22 mouse cellular contexts compared by ENCODE assay signal in genomic region chr16:16676305-16676704, GRCm38 (mm10). TPM values are rescaled to one million over a fixed set of nuclear protein-coding genes. Genes with fewer than 3 reads are reported as not detected.
"Had no signal": no experiment of that assay in that cellular context is flagged by ENCODE, and none has a peak within 500 bp of the region (broad histone marks: within the 10 kb centered on the region; RNA-seq: fewer than 3 reads in every experiment).

Olfr19 (minus strand) TSS chr16:16676405.

- DNase-seq: cerebellum, adult 9-10 months; cerebellum, adult 9-11 months; cerebellum, postnatal 10 days; cerebellum, postnatal 14 days; cerebellum, postnatal 25 days; cerebellum, postnatal 36 days; embryo, embryonic 11 days; forebrain, postnatal 0 days; gastrocnemius, adult 2 months; gastrocnemius, postnatal 10 days; gastrocnemius, postnatal 14 days; gastrocnemius, postnatal 25 days; gastrocnemius, postnatal 36 days; heart, adult 11 months; heart, adult 18-20 months; heart, adult 2 months had no signal

RNA-seq across cellular contexts. Expression of gene Olfr19, which starts in this region (rescaled TPM):
- total RNA-seq: common myeloid progenitor, adult 5-6 weeks; forebrain, postnatal 0 days; gastrocnemius, adult 18-20 months; gastrocnemius, adult 2 months; gastrocnemius, adult 8-10 months; gastrocnemius, postnatal 10 days; gastrocnemius, postnatal 14 days; gastrocnemius, postnatal 25 days; gastrocnemius, postnatal 36 days; gastrocnemius, postnatal 4 days; granulocyte monocyte progenitor cell, adult 5-6 weeks; heart, adult 18-20 months; heart, adult 2 months; heart, adult 8-10 months had no signal
